18 mouse cellular contexts compared by ENCODE assay signal in genomic region chr6:11731126-11731525, GRCm38 (mm10).
DNase-seq lines count a peak whose midpoint lies in the region; ATAC-seq lines count a peak whose summit lies in the region.
"Had no signal": no experiment of that assay in that cellular context is flagged by ENCODE, and none has a peak within 500 bp of the region (broad histone marks: within the 10 kb centered on the region; RNA-seq: fewer than 3 reads in every experiment).

No protein-coding gene starts in this region.

- H3K4me3 ChIP-seq in midbrain, embryonic 11.5 days (ENCODE audit: low read depth, low read length), result no peak overlapping the region
- H3K4me3 ChIP-seq: embryonic facial prominence, embryonic 12.5 days; forebrain, embryonic 13.5 days; heart, embryonic 15.5 days; hindbrain, embryonic 15.5 days had no signal

- no peak overlapping the region for H3K9ac ChIP-seq in midbrain, embryonic 11.5 days (ENCODE audit: low read length)
- H3K9ac ChIP-seq: embryonic facial prominence, embryonic 12.5 days; forebrain, embryonic 13.5 days; heart, embryonic 15.5 days; hindbrain, embryonic 15.5 days had no signal

- peak; percentile 4 for DNase-seq in cerebellum, adult 9-11 months
- DNase-seq in cerebellum, postnatal 10 days, result no peak
- peak; percentile 47 for DNase-seq in layer of hippocampus, adult 11-12 months (ENCODE audit: low spot score)
- peak; percentile 61 for DNase-seq in layer of hippocampus, adult 9-10 months (ENCODE audit: low spot score)
- DNase-seq in layer of hippocampus, postnatal 36 days, result peak; percentile 7 to 12
- DNase-seq in midbrain, embryonic 11.5 days (ENCODE audit: low spot score, missing footprints), result no peak
- DNase-seq in right cerebral cortex, adult 2 months (ENCODE audit: low spot score in 2 of 2), result no peak
- DNase-seq: adrenal gland, postnatal 10 days; cerebellum, adult 11-12 months; cerebellum, postnatal 25 days; gastrocnemius, postnatal 36 days; heart, adult 11 months; heart, postnatal 14 days had no signal

- no peaks in the 10 kb centered on the region for H3K36me3 ChIP-seq in midbrain, embryonic 11.5 days (ENCODE audit: control insufficient read depth, insufficient read depth, low read length)
- H3K36me3 ChIP-seq: embryonic facial prominence, embryonic 12.5 days; heart, embryonic 15.5 days; hindbrain, embryonic 15.5 days had no signal

- H3K27ac ChIP-seq in midbrain, embryonic 11.5 days (ENCODE audit: low read depth, low read length), result no peak overlapping the region
- H3K27ac ChIP-seq: embryonic facial prominence, embryonic 12.5 days; forebrain, embryonic 13.5 days; heart, embryonic 15.5 days; hindbrain, embryonic 15.5 days had no signal

- H3K9me3 ChIP-seq in midbrain, embryonic 11.5 days (ENCODE audit: control insufficient read depth, low read length), result no peaks in the 10 kb centered on the region
- H3K9me3 ChIP-seq: embryonic facial prominence, embryonic 12.5 days; forebrain, embryonic 13.5 days; heart, embryonic 15.5 days; hindbrain, embryonic 15.5 days had no signal

- no peaks in the 10 kb centered on the region for H3K27me3 ChIP-seq in midbrain, embryonic 11.5 days (ENCODE audit: control insufficient read depth, insufficient read depth, low read length)
- H3K27me3 ChIP-seq: embryonic facial prominence, embryonic 12.5 days; forebrain, embryonic 13.5 days; heart, embryonic 15.5 days; hindbrain, embryonic 15.5 days had no signal

- no peaks in the 10 kb centered on the region for H3K4me1 ChIP-seq in midbrain, embryonic 11.5 days (ENCODE audit: control insufficient read depth, insufficient read depth, low read length)
- H3K4me1 ChIP-seq: embryonic facial prominence, embryonic 12.5 days; forebrain, embryonic 13.5 days; heart, embryonic 15.5 days; hindbrain, embryonic 15.5 days had no signal

- H3K4me2 ChIP-seq in midbrain, embryonic 11.5 days, result no peak overlapping the region
- H3K4me2 ChIP-seq: embryonic facial prominence, embryonic 12.5 days; forebrain, embryonic 13.5 days; heart, embryonic 11.5 days; heart, embryonic 15.5 days; hindbrain, embryonic 15.5 days had no signal

- ATAC-seq in midbrain, embryonic 11.5 days (ENCODE audit: low FRiP score), result no peak
- ATAC-seq: forebrain, embryonic 13.5 days had no signal

Comparison
In these comparisons a context has a peak if more than half of its experiments do, and no peak if none do; other contexts are left out.
1. DNase-seq: peak in cerebellum, adult 9-11 months (single experiment), layer of hippocampus, adult 11-12 months (single experiment), layer of hippocampus, adult 9-10 months (single experiment) and layer of hippocampus, postnatal 36 days (2 of 2); none in cerebellum, postnatal 10 days (0 of 2), midbrain, embryonic 11.5 days (single experiment) and right cerebral cortex, adult 2 months (0 of 2).